Mouse (Mus musculus): ENCODE data around the gene Col4a6. TPM values are rescaled to one million over a fixed set of nuclear protein-coding genes. Genes with fewer than 3 reads are reported as not detected.

The Col4a6 gene
- polyA plus RNA-seq, 1 experiment, result 0.36 TPM

GRCm38 (mm10) chrX:141212802-141213201 is 261.1 kb downstream of the Col4a6 start:
- no peaks in the 10 kb centered on the region for H3K4me1 ChIP-seq (replicated peaks; ENCODE audit: control insufficient read depth, insufficient read depth, low read length)
- no peaks in the 10 kb centered on the region for H3K27me3 ChIP-seq (ENCODE audit: control insufficient read depth, insufficient read depth, low read length)
- TF ChIP-seq POLR2A (IDR thresholded peaks at IDR 0.05; ENCODE audit: control insufficient read depth, extremely low read depth, insufficient read depth, low read length, poor library complexity) (no peak), CTCF (IDR thresholded peaks at IDR 0.05; ENCODE audit: borderline replicate concordance, control insufficient read depth, extremely low read depth, insufficient read depth, low read length, poor library complexity) (no peak)
- DNase-seq, result no peak
- H3K4me3 ChIP-seq (ENCODE audit: control insufficient read depth, insufficient read depth, low read length), result no peak overlapping the region
- H3K27ac ChIP-seq (ENCODE audit: control insufficient read depth, insufficient read depth, low read length), result no peak overlapping the region
- H3K36me3 ChIP-seq (ENCODE audit: control insufficient read depth, insufficient read depth, low read length), result no peaks in the 10 kb centered on the region
- WGBS, result 67% methylated on average over 5 of the region's 5 CpGs

- no peak for DNase-seq
- H3K27me3 ChIP-seq (ENCODE audit: control insufficient read depth, insufficient read depth, low read length), result no peaks in the 10 kb centered on the region
- 76% methylated on average over 3 of the region's 3 CpGs for WGBS
- H3K4me1 ChIP-seq (replicated peaks; ENCODE audit: control insufficient read depth, insufficient read depth, low read length), result no peaks in the 10 kb centered on the region
- H3K4me3 ChIP-seq (ENCODE audit: control insufficient read depth, insufficient read depth, low read length), result no peak overlapping the region
- H3K27ac ChIP-seq (ENCODE audit: control insufficient read depth, insufficient read depth, low read length), result no peak overlapping the region
- TF ChIP-seq POLR2A (IDR thresholded peaks at IDR 0.05; ENCODE audit: control insufficient read depth, extremely low read depth, insufficient read depth, low read length, poor library complexity), result no peak
- TF ChIP-seq CTCF (IDR thresholded peaks at IDR 0.05; ENCODE audit: borderline replicate concordance, control insufficient read depth, extremely low read depth, insufficient read depth, low read length, poor library complexity), result no peak
- no peaks in the 10 kb centered on the region for H3K36me3 ChIP-seq (ENCODE audit: control insufficient read depth, insufficient read depth, low read length)
Observed at GRCm38 (mm10) chrX:141198993-141199392, 274.9 kb downstream of the Col4a6 start.

GRCm38 (mm10) chrX:141195036-141195435 is 278.8 kb downstream of the Col4a6 start:
- no peaks in the 10 kb centered on the region for H3K36me3 ChIP-seq (ENCODE audit: control insufficient read depth, insufficient read depth, low read length)
- TF ChIP-seq CTCF (IDR thresholded peaks at IDR 0.05; ENCODE audit: borderline replicate concordance, control insufficient read depth, extremely low read depth, insufficient read depth, low read length, poor library complexity) (no peak), POLR2A (IDR thresholded peaks at IDR 0.05; ENCODE audit: control insufficient read depth, extremely low read depth, insufficient read depth, low read length, poor library complexity) (no peak)
- H3K27ac ChIP-seq (ENCODE audit: control insufficient read depth, insufficient read depth, low read length), result no peak overlapping the region
- H3K4me1 ChIP-seq (replicated peaks; ENCODE audit: control insufficient read depth, insufficient read depth, low read length), result no peaks in the 10 kb centered on the region
- H3K4me3 ChIP-seq (ENCODE audit: control insufficient read depth, insufficient read depth, low read length), result no peak overlapping the region
- H3K27me3 ChIP-seq (ENCODE audit: control insufficient read depth, insufficient read depth, low read length), result no peaks in the 10 kb centered on the region
- no peak for DNase-seq

GRCm38 (mm10) chrX:141175353-141175752 is 298.5 kb downstream of the Col4a6 start:
- Histone ChIP-seq H3K36me3 (ENCODE audit: control insufficient read depth, insufficient read depth, low read length) (no peaks in the 10 kb centered on the region), H3K4me1 (replicated peaks; ENCODE audit: control insufficient read depth, insufficient read depth, low read length) (no peaks in the 10 kb centered on the region), H3K4me3 (ENCODE audit: control insufficient read depth, insufficient read depth, low read length) (no peak overlapping the region), H3K27ac (ENCODE audit: control insufficient read depth, insufficient read depth, low read length) (no peak overlapping the region), H3K27me3 (ENCODE audit: control insufficient read depth, insufficient read depth, low read length) (no peaks in the 10 kb centered on the region)
- no peak for TF ChIP-seq CTCF (IDR thresholded peaks at IDR 0.05; ENCODE audit: borderline replicate concordance, control insufficient read depth, extremely low read depth, insufficient read depth, low read length, poor library complexity)
- TF ChIP-seq POLR2A (IDR thresholded peaks at IDR 0.05; ENCODE audit: control insufficient read depth, extremely low read depth, insufficient read depth, low read length, poor library complexity), result no peak
- WGBS, result 34% methylated on average over 7 of the region's 7 CpGs
- no peak for DNase-seq

GRCm38 (mm10) chrX:141165067-141165466 is 308.8 kb downstream of the Col4a6 start:
- no peak for DNase-seq
- Histone ChIP-seq H3K36me3 (ENCODE audit: control insufficient read depth, insufficient read depth, low read length) (no peaks in the 10 kb centered on the region), H3K4me1 (replicated peaks; ENCODE audit: control insufficient read depth, insufficient read depth, low read length) (no peaks in the 10 kb centered on the region), H3K27ac (ENCODE audit: control insufficient read depth, insufficient read depth, low read length) (no peak overlapping the region), H3K27me3 (ENCODE audit: control insufficient read depth, insufficient read depth, low read length) (no peaks in the 10 kb centered on the region), H3K4me3 (ENCODE audit: control insufficient read depth, insufficient read depth, low read length) (no peak overlapping the region)
- TF ChIP-seq POLR2A (IDR thresholded peaks at IDR 0.05; ENCODE audit: control insufficient read depth, extremely low read depth, insufficient read depth, low read length, poor library complexity), result no peak
- TF ChIP-seq CTCF (IDR thresholded peaks at IDR 0.05; ENCODE audit: borderline replicate concordance, control insufficient read depth, extremely low read depth, insufficient read depth, low read length, poor library complexity), result no peak
- 95% methylated on average over 4 of the region's 4 CpGs for WGBS

- Histone ChIP-seq H3K36me3 (ENCODE audit: control insufficient read depth, insufficient read depth, low read length) (no peaks in the 10 kb centered on the region), H3K4me3 (ENCODE audit: control insufficient read depth, insufficient read depth, low read length) (no peak overlapping the region), H3K27ac (ENCODE audit: control insufficient read depth, insufficient read depth, low read length) (no peak overlapping the region), H3K27me3 (ENCODE audit: control insufficient read depth, insufficient read depth, low read length) (no peaks in the 10 kb centered on the region), H3K4me1 (replicated peaks; ENCODE audit: control insufficient read depth, insufficient read depth, low read length) (no peaks in the 10 kb centered on the region)
- 90% methylated on average over 3 of the region's 3 CpGs for WGBS
- no peak for DNase-seq
- no peak for TF ChIP-seq CTCF (IDR thresholded peaks at IDR 0.05; ENCODE audit: borderline replicate concordance, control insufficient read depth, extremely low read depth, insufficient read depth, low read length, poor library complexity)
- no peak for TF ChIP-seq POLR2A (IDR thresholded peaks at IDR 0.05; ENCODE audit: control insufficient read depth, extremely low read depth, insufficient read depth, low read length, poor library complexity)
Observed at GRCm38 (mm10) chrX:141160371-141160770, 313.5 kb downstream of the Col4a6 start.

GRCm38 (mm10) chrX:141158160-141158559 is 315.7 kb downstream of the Col4a6 start:
- WGBS, result 55% methylated on average over 4 of the region's 4 CpGs
- no peak for DNase-seq
- Histone ChIP-seq H3K27me3 (ENCODE audit: control insufficient read depth, insufficient read depth, low read length) (no peaks in the 10 kb centered on the region), H3K4me1 (replicated peaks; ENCODE audit: control insufficient read depth, insufficient read depth, low read length) (no peaks in the 10 kb centered on the region), H3K27ac (ENCODE audit: control insufficient read depth, insufficient read depth, low read length) (no peak overlapping the region), H3K4me3 (ENCODE audit: control insufficient read depth, insufficient read depth, low read length) (no peak overlapping the region), H3K36me3 (ENCODE audit: control insufficient read depth, insufficient read depth, low read length) (no peaks in the 10 kb centered on the region)
- TF ChIP-seq POLR2A (IDR thresholded peaks at IDR 0.05; ENCODE audit: control insufficient read depth, extremely low read depth, insufficient read depth, low read length, poor library complexity), result no peak
- no peak for TF ChIP-seq CTCF (IDR thresholded peaks at IDR 0.05; ENCODE audit: borderline replicate concordance, control insufficient read depth, extremely low read depth, insufficient read depth, low read length, poor library complexity)
